Mouse (Mus musculus): ENCODE measurements around the gene Nedd8. TPM values are rescaled to one million over a fixed set of nuclear protein-coding genes. Genes with fewer than 3 reads are reported as not detected.

Gene Nedd8
- polyA plus RNA-seq, 1 experiment, result 478 TPM

- TF ChIP-seq CEBPB (IDR thresholded peaks at IDR 0.05; ENCODE audit: low read depth) (no peak), FOSL1 (IDR thresholded peaks at IDR 0.05; ENCODE audit: insufficient read depth, low read length, poor library complexity, severe bottlenecking) (no peak), CTCF (IDR thresholded peaks at IDR 0.05; ENCODE audit: control insufficient read depth, insufficient read depth, insufficient read length) (no peak), MYOG (IDR thresholded peaks at IDR 0.05; ENCODE audit: control insufficient read depth, extremely low read depth, insufficient read length) (no peak), USF1 (IDR thresholded peaks at IDR 0.05; ENCODE audit: low read depth) (no peak), MYOD1 (IDR thresholded peaks at IDR 0.05; ENCODE audit: control insufficient read depth, insufficient read length, low read depth) (no peak), MAX (IDR thresholded peaks at IDR 0.05) (no peak)
- peaks cover 8% of the 10 kb centered on the region for H3K36me3 ChIP-seq (ENCODE audit: control insufficient read depth, insufficient read depth)
- no peak overlapping the region for H3K4me3 ChIP-seq (ENCODE audit: insufficient read depth, poor library complexity, severe bottlenecking)
- no peaks in the 10 kb centered on the region for H3K79me3 ChIP-seq (ENCODE audit: low read depth)
- H3K79me2 ChIP-seq (ENCODE audit: control insufficient read depth, insufficient read depth), result no peaks in the 10 kb centered on the region
- no peaks in the 10 kb centered on the region for H3K27me3 ChIP-seq (ENCODE audit: control insufficient read depth, insufficient read depth, insufficient read length)
- no peak overlapping the region for H3ac ChIP-seq (ENCODE audit: control insufficient read depth, insufficient read length, low read depth)
These were observed 44.3 kb upstream of the Nedd8 start for GRCm38 (mm10) chr14:55716271-55716670.

- TF ChIP-seq USF1 (IDR thresholded peaks at IDR 0.05; ENCODE audit: low read depth) (peak; percentile 56), CEBPB (IDR thresholded peaks at IDR 0.05; ENCODE audit: low read depth) (no peak), CTCF (IDR thresholded peaks at IDR 0.05; ENCODE audit: control insufficient read depth, insufficient read depth, insufficient read length) (no peak), MYOG (IDR thresholded peaks at IDR 0.05; ENCODE audit: control insufficient read depth, extremely low read depth, insufficient read length) (no peak), FOSL1 (IDR thresholded peaks at IDR 0.05; ENCODE audit: insufficient read depth, low read length, poor library complexity, severe bottlenecking) (peak; percentile 9), MYOD1 (IDR thresholded peaks at IDR 0.05; ENCODE audit: control insufficient read depth, insufficient read length, low read depth) (no peak), MAX (IDR thresholded peaks at IDR 0.05) (peak; percentile 54)
- no peaks in the 10 kb centered on the region for H3K79me3 ChIP-seq (ENCODE audit: low read depth)
- no peak overlapping the region for H3ac ChIP-seq (ENCODE audit: control insufficient read depth, insufficient read length, low read depth)
These were observed 43.0 kb upstream of the Nedd8 start for GRCm38 (mm10) chr14:55714893-55715292.

DNA sequence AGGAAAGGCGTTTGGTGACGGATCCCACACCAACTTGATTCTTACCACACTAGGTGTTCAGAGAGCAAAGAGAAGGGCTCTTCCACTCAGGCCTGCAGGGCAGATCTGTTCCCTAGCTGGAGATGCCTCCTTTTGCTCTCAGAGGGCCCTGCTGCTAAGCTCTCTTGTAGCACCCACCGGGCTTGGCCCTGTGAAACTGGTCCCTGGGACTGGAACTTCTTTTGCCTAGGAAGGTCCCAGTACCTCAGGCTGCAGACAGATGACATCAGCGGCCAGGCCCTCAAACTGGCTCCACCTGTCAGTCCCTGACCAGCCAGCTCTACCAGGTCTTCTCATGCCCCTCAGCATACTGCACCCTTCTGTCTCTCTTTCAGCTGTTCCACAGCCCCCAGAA, 41.8 kb upstream of the Nedd8 start, which contains the start of gene Tgm1:
Gene Tgm1, minus strand, starts transcription at position 198 of the 394 bp plus-strand sequence.
- no peaks in the 10 kb centered on the region for H3K79me3 ChIP-seq (ENCODE audit: low read depth)
- no peaks in the 10 kb centered on the region for H3K27me3 ChIP-seq (ENCODE audit: control insufficient read depth, insufficient read depth, insufficient read length)
- no peak within 1 kb of the TSS for H3K4me3 ChIP-seq (ENCODE audit: insufficient read depth, poor library complexity, severe bottlenecking)
- peaks cover 8% of the 10 kb centered on the region for H3K36me3 ChIP-seq (ENCODE audit: control insufficient read depth, insufficient read depth)
- H3ac ChIP-seq (ENCODE audit: control insufficient read depth, insufficient read length, low read depth), result no peak within 1 kb of the TSS
- TF ChIP-seq MYOG (IDR thresholded peaks at IDR 0.05; ENCODE audit: control insufficient read depth, extremely low read depth, insufficient read length), result no peak
- no peak for TF ChIP-seq FOSL1 (IDR thresholded peaks at IDR 0.05; ENCODE audit: insufficient read depth, low read length, poor library complexity, severe bottlenecking)
- no peak for TF ChIP-seq CEBPB (IDR thresholded peaks at IDR 0.05; ENCODE audit: low read depth)
- TF ChIP-seq CTCF (IDR thresholded peaks at IDR 0.05; ENCODE audit: control insufficient read depth, insufficient read depth, insufficient read length), result no peak
- no peak for TF ChIP-seq MAX (IDR thresholded peaks at IDR 0.05)
- TF ChIP-seq MYOD1 (IDR thresholded peaks at IDR 0.05; ENCODE audit: control insufficient read depth, insufficient read length, low read depth), result no peak
- no peak for TF ChIP-seq USF1 (IDR thresholded peaks at IDR 0.05; ENCODE audit: low read depth)
- no peaks in the 10 kb centered on the region for H3K79me2 ChIP-seq (ENCODE audit: control insufficient read depth, insufficient read depth)

More at GRCm38 (mm10) chr14:55714893-55715292, 43.0 kb upstream of the Nedd8 start:
- no peaks in the 10 kb centered on the region for H3K79me2 ChIP-seq (ENCODE audit: control insufficient read depth, insufficient read depth)
- peaks cover 8% of the 10 kb centered on the region for H3K36me3 ChIP-seq (ENCODE audit: control insufficient read depth, insufficient read depth)
- H3K4me3 ChIP-seq (ENCODE audit: insufficient read depth, poor library complexity, severe bottlenecking), result no peak overlapping the region
- H3K27me3 ChIP-seq (ENCODE audit: control insufficient read depth, insufficient read depth, insufficient read length), result no peaks in the 10 kb centered on the region

DNA sequence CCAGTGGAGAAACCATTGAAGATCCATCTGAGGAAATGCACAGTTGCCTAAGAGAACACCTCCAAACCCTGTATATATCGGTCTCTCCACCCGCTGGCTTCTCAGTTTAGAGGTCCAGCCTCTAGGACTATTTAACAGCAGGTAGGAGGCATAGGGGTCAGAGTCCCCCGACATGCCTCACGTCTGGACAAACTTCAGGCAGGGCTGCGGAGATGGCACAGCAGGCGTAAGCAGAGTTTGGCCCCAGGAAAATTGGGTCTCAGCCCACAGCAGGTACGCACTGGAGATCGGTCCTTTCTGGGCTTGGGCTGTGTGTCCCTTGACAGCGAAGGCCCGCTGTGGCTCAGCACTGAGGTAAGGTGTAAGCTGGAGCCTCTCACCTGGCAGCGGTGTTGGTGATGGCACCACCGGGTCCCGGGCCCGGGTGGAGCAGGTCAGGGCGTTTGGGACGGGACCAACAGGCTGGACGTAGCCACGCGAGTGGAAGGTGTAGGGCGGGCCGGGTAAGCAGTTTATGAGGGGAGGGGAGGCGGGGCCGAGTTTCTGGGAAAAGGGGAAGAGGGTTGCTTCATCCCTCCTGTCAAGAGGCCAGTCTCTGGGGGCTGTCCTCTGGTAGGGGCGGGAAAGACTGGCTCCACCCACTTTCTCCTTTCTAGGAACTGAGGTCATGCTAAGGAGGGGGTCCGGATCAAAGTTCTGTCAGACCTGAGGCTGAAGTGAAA, 41.2 kb upstream of the Nedd8 start:
- Histone ChIP-seq H3K27me3 (ENCODE audit: control insufficient read depth, insufficient read depth, insufficient read length) (no peaks in the 10 kb centered on the region), H3K79me3 (ENCODE audit: low read depth) (no peaks in the 10 kb centered on the region), H3K79me2 (ENCODE audit: control insufficient read depth, insufficient read depth) (no peaks in the 10 kb centered on the region), H3K4me3 (ENCODE audit: insufficient read depth, poor library complexity, severe bottlenecking) (no peak overlapping the region), H3ac (ENCODE audit: control insufficient read depth, insufficient read length, low read depth) (no peak overlapping the region), H3K36me3 (ENCODE audit: control insufficient read depth, insufficient read depth) (peaks cover 5% of the 10 kb centered on the region)
- TF ChIP-seq MYOD1 (IDR thresholded peaks at IDR 0.05; ENCODE audit: control insufficient read depth, insufficient read length, low read depth) (no peak), MAX (IDR thresholded peaks at IDR 0.05) (no peak), FOSL1 (IDR thresholded peaks at IDR 0.05; ENCODE audit: insufficient read depth, low read length, poor library complexity, severe bottlenecking) (no peak), CTCF (IDR thresholded peaks at IDR 0.05; ENCODE audit: control insufficient read depth, insufficient read depth, insufficient read length) (no peak), CEBPB (IDR thresholded peaks at IDR 0.05; ENCODE audit: low read depth) (no peak), MYOG (IDR thresholded peaks at IDR 0.05; ENCODE audit: control insufficient read depth, extremely low read depth, insufficient read length) (no peak), USF1 (IDR thresholded peaks at IDR 0.05; ENCODE audit: low read depth) (no peak)

DNA sequence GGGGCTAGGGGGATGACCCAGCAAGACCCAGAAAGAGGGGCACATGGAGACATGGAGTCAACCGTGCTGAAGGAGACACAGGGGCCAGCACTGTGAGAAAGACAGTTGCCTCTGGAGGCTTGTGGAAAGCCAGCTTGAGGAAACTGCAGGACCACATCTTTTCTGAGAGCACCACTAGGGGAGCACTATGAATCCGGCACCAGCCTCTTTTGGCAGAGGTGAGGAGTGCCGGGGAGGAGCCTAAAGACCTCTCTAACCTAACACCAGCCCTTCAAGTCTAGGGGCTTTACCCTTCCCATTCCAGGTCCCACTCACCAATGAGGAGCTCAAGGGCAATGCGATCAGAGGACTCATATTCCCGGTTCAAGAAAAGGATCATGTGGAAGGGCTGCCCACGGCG, 39.9 kb upstream of the Nedd8 start:
- Histone ChIP-seq H3K79me3 (ENCODE audit: low read depth) (no peaks in the 10 kb centered on the region), H3K27me3 (ENCODE audit: control insufficient read depth, insufficient read depth, insufficient read length) (no peaks in the 10 kb centered on the region), H3K79me2 (ENCODE audit: control insufficient read depth, insufficient read depth) (no peaks in the 10 kb centered on the region), H3ac (ENCODE audit: control insufficient read depth, insufficient read length, low read depth) (no peak overlapping the region), H3K4me3 (ENCODE audit: insufficient read depth, poor library complexity, severe bottlenecking) (no peak overlapping the region), H3K36me3 (ENCODE audit: control insufficient read depth, insufficient read depth) (peaks cover 1% of the 10 kb centered on the region)
- TF ChIP-seq MAX (IDR thresholded peaks at IDR 0.05), result no peak
- no peak for TF ChIP-seq CTCF (IDR thresholded peaks at IDR 0.05; ENCODE audit: control insufficient read depth, insufficient read depth, insufficient read length)

DNA sequence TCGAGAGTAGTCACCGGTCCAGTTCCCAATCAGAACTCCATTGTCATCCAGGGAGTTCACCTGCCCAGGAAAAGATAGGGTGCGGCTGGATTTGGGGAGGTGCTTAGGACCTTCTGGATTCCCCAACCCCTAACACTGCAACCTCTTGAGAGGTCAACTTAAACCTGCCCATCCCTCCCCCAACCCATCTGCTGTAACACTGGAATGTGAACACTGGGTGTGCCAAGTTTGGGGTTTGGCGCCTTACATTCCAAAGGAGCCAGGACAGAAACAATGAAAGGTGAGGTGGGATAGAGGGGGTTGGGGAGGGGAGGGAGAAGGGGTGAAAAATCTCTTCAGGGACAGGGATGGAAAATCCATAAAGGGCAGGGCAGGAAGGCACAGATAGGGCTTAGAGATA, 37.6 kb upstream of the Nedd8 start:
- no peaks in the 10 kb centered on the region for H3K36me3 ChIP-seq (ENCODE audit: control insufficient read depth, insufficient read depth)
- H3K4me3 ChIP-seq (ENCODE audit: insufficient read depth, poor library complexity, severe bottlenecking), result no peak overlapping the region
- H3K79me2 ChIP-seq (ENCODE audit: control insufficient read depth, insufficient read depth), result no peaks in the 10 kb centered on the region
- H3K27me3 ChIP-seq (ENCODE audit: control insufficient read depth, insufficient read depth, insufficient read length), result no peaks in the 10 kb centered on the region
- no peak overlapping the region for H3ac ChIP-seq (ENCODE audit: control insufficient read depth, insufficient read length, low read depth)
- H3K79me3 ChIP-seq (ENCODE audit: low read depth), result no peaks in the 10 kb centered on the region
- TF ChIP-seq FOSL1 (IDR thresholded peaks at IDR 0.05; ENCODE audit: insufficient read depth, low read length, poor library complexity, severe bottlenecking) (no peak), CEBPB (IDR thresholded peaks at IDR 0.05; ENCODE audit: low read depth) (no peak), MYOD1 (IDR thresholded peaks at IDR 0.05; ENCODE audit: control insufficient read depth, insufficient read length, low read depth) (no peak), MYOG (IDR thresholded peaks at IDR 0.05; ENCODE audit: control insufficient read depth, extremely low read depth, insufficient read length) (no peak), CTCF (IDR thresholded peaks at IDR 0.05; ENCODE audit: control insufficient read depth, insufficient read depth, insufficient read length) (no peak), USF1 (IDR thresholded peaks at IDR 0.05; ENCODE audit: low read depth) (no peak), MAX (IDR thresholded peaks at IDR 0.05) (no peak)
